In genomic region chr9:48916011-48916788, GRCm38 (mm10) we compare ENCODE assay signal across 18 mouse cellular contexts. TPM values are rescaled to one million over a fixed set of nuclear protein-coding genes. Genes with fewer than 3 reads are reported as not detected.
DNase-seq lines count a peak whose midpoint lies in the region; ATAC-seq lines count a peak whose summit lies in the region.
"Had no signal": no experiment of that assay in that cellular context is flagged by ENCODE, and none has a peak within 500 bp of the region (broad histone marks: within the 10 kb centered on the region; RNA-seq: fewer than 3 reads in every experiment).

No protein-coding gene starts in this region.

- no peaks in the 10 kb centered on the region for H3K27me3 ChIP-seq in hindbrain, embryonic 14.5 days (ENCODE audit: control insufficient read depth, insufficient read depth, low read length)
- no peaks in the 10 kb centered on the region for H3K27me3 ChIP-seq in stomach, embryonic 16.5 days (ENCODE audit: control insufficient read depth, insufficient read depth, low read length)

- no peaks in the 10 kb centered on the region for H3K9me3 ChIP-seq in hindbrain, embryonic 14.5 days (ENCODE audit: control insufficient read depth, low read length)
- no peaks in the 10 kb centered on the region for H3K9me3 ChIP-seq in stomach, embryonic 16.5 days (replicated peaks; ENCODE audit: control insufficient read depth, low read length)
- H3K9me3 ChIP-seq: liver, embryonic 12.5 days had no signal

- H3K9ac ChIP-seq in hindbrain, embryonic 14.5 days: no peak overlapping the region
- H3K9ac ChIP-seq in stomach, embryonic 16.5 days (ENCODE audit: low read length): no peak overlapping the region
- H3K9ac ChIP-seq: liver, embryonic 12.5 days had no signal

- no peak overlapping the region for H3K4me2 ChIP-seq in hindbrain, embryonic 14.5 days (replicated peaks)
- H3K4me2 ChIP-seq in stomach, embryonic 16.5 days (ENCODE audit: low read depth, low read length): no peak overlapping the region
- H3K4me2 ChIP-seq: liver, embryonic 12.5 days had no signal

- no peaks in the 10 kb centered on the region for H3K36me3 ChIP-seq in hindbrain, embryonic 14.5 days (replicated peaks; ENCODE audit: control insufficient read depth, insufficient read depth)
- no peaks in the 10 kb centered on the region for H3K36me3 ChIP-seq in stomach, embryonic 16.5 days (ENCODE audit: control insufficient read depth, insufficient read depth, low read length)
- H3K36me3 ChIP-seq: liver, embryonic 12.5 days had no signal

- peak overlapping the region; percentile 38; the same call in 1 of the 2 replicates for H3K27ac ChIP-seq in hindbrain, embryonic 14.5 days
- no peak overlapping the region for H3K27ac ChIP-seq in stomach, embryonic 16.5 days (ENCODE audit: low read length)
- H3K27ac ChIP-seq: liver, embryonic 12.5 days had no signal

- peaks cover 13% of the 10 kb centered on the region for H3K4me1 ChIP-seq in hindbrain, embryonic 14.5 days (replicated peaks; ENCODE audit: control insufficient read depth, insufficient read depth, low read length)
- no peaks in the 10 kb centered on the region for H3K4me1 ChIP-seq in stomach, embryonic 16.5 days (ENCODE audit: control insufficient read depth, insufficient read depth, low read length)
- H3K4me1 ChIP-seq: liver, embryonic 12.5 days had no signal

- no peak overlapping the region for H3K4me3 ChIP-seq in hindbrain, embryonic 14.5 days (replicated peaks; ENCODE audit: low read length)
- H3K4me3 ChIP-seq in stomach, embryonic 16.5 days (replicated peaks; ENCODE audit: low read length): no peak overlapping the region
- H3K4me3 ChIP-seq: erythroblast, embryonic 14.5 days; liver, embryonic 12.5 days; myocyte had no signal

- peak; percentile 40; the same call in 1 of the 2 replicates for ATAC-seq in hindbrain, embryonic 14.5 days (ENCODE audit: low FRiP score)
- ATAC-seq in stomach, embryonic 16.5 days (ENCODE audit: insufficient read depth, low FRiP score): peak; percentile 33; the same call in 1 of the 2 replicates
- ATAC-seq: liver, embryonic 12.5 days had no signal

- 46% methylated on average over 18 of the region's 18 CpGs for WGBS in hindbrain, embryonic 14.5 days
- WGBS in stomach, embryonic 16.5 days: 63% methylated on average over 18 of the region's 18 CpGs

- DNase-seq in cerebellum, postnatal 25 days: peak; percentile 13 to 52
- DNase-seq in cerebellum, adult 18-20 months: no peak
- DNase-seq in right cerebral cortex, postnatal 10 days (ENCODE audit: low spot score in 2 of 2): peak; percentile 41 to 50
- DNase-seq in right cerebral cortex, postnatal 25 days: no peak
- DNase-seq in hindbrain, embryonic 14.5 days (ENCODE audit: low spot score): peak; percentile 55
- DNase-seq in gastrocnemius, adult 8-10 months (ENCODE audit: low spot score in 2 of 2): no peak
- DNase-seq in heart, adult 8-10 months (ENCODE audit: low spot score): no peak
- DNase-seq: adrenal gland, postnatal 25 days; cerebellum, adult 9-10 months; heart, postnatal 36 days; right cerebral cortex, adult 18-20 months had no signal

RNA-seq across cellular contexts. Expression of gene Htr3a, which starts 5.3 kb away (rescaled TPM):
- polyA plus RNA-seq in hindbrain, embryonic 14.5 days (2014; fragmentation: Nextera tagmentation; extraction: Ambion mirVana): 1.1 and 1.9 TPM in 2 replicates
- polyA plus RNA-seq in stomach, embryonic 16.5 days (2015; fragmentation: Nextera tagmentation; extraction: Ambion mirVana): 1.3 and 1.5 TPM in 2 replicates
- not detected for total RNA-seq in gastrocnemius, adult 8-10 months (2022)
- under 1 TPM in 2 of 4 experiments, not detected in 2; 0.24 to 0.28 TPM for total RNA-seq in heart, adult 8-10 months (2022)
- total RNA-seq: heart, postnatal 36 days had no signal
- polyA plus RNA-seq: C2C12; gonadal fat pad, adult 2 months; liver, embryonic 12.5 days; myocyte had no signal

RNA-seq across cellular contexts. Expression of gene Htr3b, which starts 48.6 kb away (rescaled TPM):
- polyA plus RNA-seq in hindbrain, embryonic 14.5 days (2014; fragmentation: Nextera tagmentation; extraction: Ambion mirVana): 0.13 and 0.14 TPM in 2 replicates
- polyA plus RNA-seq in stomach, embryonic 16.5 days (2015; fragmentation: Nextera tagmentation; extraction: Ambion mirVana): 0.24 and 0.30 TPM in 2 replicates
- total RNA-seq in gastrocnemius, adult 8-10 months (2022): not detected
- total RNA-seq in heart, adult 8-10 months (2022): not detected
- total RNA-seq: heart, postnatal 36 days; layer of hippocampus, postnatal 14 days had no signal
- polyA plus RNA-seq: C2C12; erythroblast, embryonic 14.5 days; gonadal fat pad, adult 2 months; liver, embryonic 12.5 days; myocyte had no signal

Comparison
In these comparisons a context has a peak if more than half of its experiments do, and no peak if none do; other contexts are left out.
1. DNase-seq: peak in cerebellum, postnatal 25 days (2 of 2), right cerebral cortex, postnatal 10 days (2 of 2) and hindbrain, embryonic 14.5 days (single experiment); none in cerebellum, adult 18-20 months (0 of 2), right cerebral cortex, postnatal 25 days (single experiment), gastrocnemius, adult 8-10 months (0 of 2) and heart, adult 8-10 months (single experiment).